In the genomic region with DNA sequence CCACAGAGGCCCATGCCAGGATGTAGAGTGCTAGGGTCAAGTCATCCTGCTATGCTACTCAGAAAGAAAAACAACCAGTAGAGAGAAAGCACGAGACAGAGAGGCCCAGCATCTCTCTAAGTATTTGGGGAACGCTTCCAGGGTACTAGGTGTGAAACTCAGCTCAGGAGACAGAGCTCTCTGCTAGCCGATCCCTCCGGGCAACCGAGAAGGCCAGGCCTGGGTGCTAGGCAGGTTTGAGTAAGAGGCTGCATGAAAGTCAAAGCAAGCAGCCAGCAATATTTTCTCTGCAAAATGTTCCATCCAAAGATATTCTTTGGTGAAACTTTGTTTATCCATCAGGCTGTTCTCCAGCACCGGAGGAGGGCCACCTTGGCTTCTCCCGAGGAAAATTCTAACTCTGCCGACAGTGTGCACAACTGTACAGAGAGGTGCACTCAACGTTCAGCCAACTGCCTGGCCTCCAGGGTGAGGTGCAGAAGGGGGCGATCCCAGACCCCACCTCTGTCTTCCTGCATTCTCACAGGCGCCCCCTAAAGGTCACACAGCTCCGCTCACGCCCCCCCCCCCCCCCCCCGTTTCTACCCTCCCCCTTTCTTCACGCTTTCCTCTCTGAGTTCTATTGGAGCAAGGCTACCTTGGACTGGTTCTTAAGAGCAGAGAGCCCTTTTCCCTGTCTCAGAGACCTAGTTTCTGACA, we compare ENCODE assay signal across 11 mouse cellular contexts.
"Had no signal": no experiment of that assay in that cellular context is flagged by ENCODE, and none has a peak within 500 bp of the region (broad histone marks: within the 10 kb centered on the region; RNA-seq: fewer than 3 reads in every experiment).

No protein-coding gene starts in this region.

- DNase-seq: kidney, adult 8-10 months; kidney, postnatal 25 days; layer of hippocampus, adult 9-11 months; lung, postnatal 36 days; midbrain, embryonic 14.5 days; thymus, postnatal 36 days had no signal

- ATAC-seq: intestine, embryonic 16.5 days had no signal

- H3K9me3 ChIP-seq: limb, embryonic 13.5 days; neural tube, embryonic 12.5 days had no signal

- H3K27ac ChIP-seq: limb, embryonic 13.5 days; neural tube, embryonic 12.5 days; stomach, postnatal 0 days had no signal

- H3K4me3 ChIP-seq: limb, embryonic 13.5 days; neural tube, embryonic 12.5 days had no signal

- H3K36me3 ChIP-seq: limb, embryonic 13.5 days; neural tube, embryonic 12.5 days had no signal

- H3K27me3 ChIP-seq: limb, embryonic 13.5 days; neural tube, embryonic 12.5 days had no signal

- H3K4me2 ChIP-seq: limb, embryonic 13.5 days; liver, embryonic 11.5 days; neural tube, embryonic 12.5 days had no signal

- H3K9ac ChIP-seq: limb, embryonic 13.5 days; neural tube, embryonic 12.5 days had no signal
